Mouse (Mus musculus) kidney, adult 2 months (tissue): Measurements from ENCODE around the gene Nup210.

Experiments used
- CTCF ChIP-seq: fragments of 200-500 bp; conservative IDR thresholded peaks from 2 replicates; pipeline ENCODE4 v1.5.1; 2011; ENCODE audit warnings: low read depth, mild to moderate bottlenecking, control low read depth, low read length, moderate library complexity, mixed read lengths; ENCODE audit not compliant: insufficient read depth, insufficient read length
- POLR2A ChIP-seq: fragments of 200-500 bp; IDR thresholded peaks from one replicate; pipeline ENCODE4 v1.6.1; 2011; ENCODE audit warnings: low read depth, low read length, control low read depth

GRCm38 (mm10) chr6:91012458-91012857 is 104.2 kb downstream of the Nup210 start:
- TF ChIP-seq CTCF, result no peak
- TF ChIP-seq POLR2A, result no peak
